Mouse (Mus musculus) embryonic facial prominence, embryonic 12.5 days (tissue): ENCODE results near the gene Gm42372. TPM values are rescaled to one million over a fixed set of nuclear protein-coding genes. Genes with fewer than 3 reads are reported as not detected.

Source experiments
- ATAC-seq: fragments of 200-750 bp; cut with Nextera tagmentation; 2 replicates; pipeline ENCODE4 v1.8.0; 2017; ENCODE audit not compliant: insufficient number of reproducible peaks, insufficient read depth, low FRiP score, low TSS enrichment
- H3K27ac ChIP-seq: fragments of 300-500 bp; sonication (generic); 2 replicates; pipeline ENCODE4 v1.5.1; 2016; ENCODE audit warnings: mild to moderate bottlenecking
- H3K27me3 ChIP-seq: fragments of 300-500 bp; sonication (generic); 2 replicates; pipeline ENCODE4 v1.6.1; 2016; ENCODE audit warnings: mild to moderate bottlenecking, moderate library complexity
- H3K36me3 ChIP-seq: fragments of 300-500 bp; sonication (generic); 2 replicates; pipeline ENCODE4 v1.6.1; 2016; ENCODE audit warnings: mild to moderate bottlenecking
- H3K4me1 ChIP-seq: fragments of 300-500 bp; sonication (generic); 2 replicates; pipeline ENCODE4 v1.6.1; 2016
- H3K4me2 ChIP-seq: fragments of 300-500 bp; sonication (generic); replicated peaks from 2 replicates; pipeline ENCODE4 v1.6.1; 2016; ENCODE audit warnings: mild to moderate bottlenecking, moderate library complexity
- H3K4me3 ChIP-seq: fragments of 300-500 bp; sonication (generic); 2 replicates; pipeline ENCODE4 v1.5.1; 2016; ENCODE audit warnings: mild to moderate bottlenecking
- H3K9ac ChIP-seq: fragments of 300-500 bp; sonication (generic); 2 replicates; pipeline ENCODE4 v1.6.1; 2016; ENCODE audit warnings: mild to moderate bottlenecking, moderate library complexity
- H3K9me3 ChIP-seq: fragments of 300-500 bp; sonication (generic); 2 replicates; pipeline ENCODE4 v1.6.1; 2016; ENCODE audit warnings: mild to moderate bottlenecking, moderate library complexity
- WGBS: fragments of 180-500 bp; shearing (Covaris S2); methylation state at CpG from one replicate; pipeline ENCODE4 v1.1.7; 2016; 5-methylcytosine and 5-hydroxymethylcytosine counted together
- polyA plus RNA-seq: library from polyadenylated mRNA; unstranded; fragments of >200 nt; fragmentation: Nextera tagmentation; extraction: Ambion mirVana; gene quantifications from 2 replicates; pipeline ENCODE4 v1.2.1, GENCODE M21; 2016

Gene Gm42372
- polyA plus RNA-seq, 1 experiment from 2014 or later: 0.36 TPM

DNA sequence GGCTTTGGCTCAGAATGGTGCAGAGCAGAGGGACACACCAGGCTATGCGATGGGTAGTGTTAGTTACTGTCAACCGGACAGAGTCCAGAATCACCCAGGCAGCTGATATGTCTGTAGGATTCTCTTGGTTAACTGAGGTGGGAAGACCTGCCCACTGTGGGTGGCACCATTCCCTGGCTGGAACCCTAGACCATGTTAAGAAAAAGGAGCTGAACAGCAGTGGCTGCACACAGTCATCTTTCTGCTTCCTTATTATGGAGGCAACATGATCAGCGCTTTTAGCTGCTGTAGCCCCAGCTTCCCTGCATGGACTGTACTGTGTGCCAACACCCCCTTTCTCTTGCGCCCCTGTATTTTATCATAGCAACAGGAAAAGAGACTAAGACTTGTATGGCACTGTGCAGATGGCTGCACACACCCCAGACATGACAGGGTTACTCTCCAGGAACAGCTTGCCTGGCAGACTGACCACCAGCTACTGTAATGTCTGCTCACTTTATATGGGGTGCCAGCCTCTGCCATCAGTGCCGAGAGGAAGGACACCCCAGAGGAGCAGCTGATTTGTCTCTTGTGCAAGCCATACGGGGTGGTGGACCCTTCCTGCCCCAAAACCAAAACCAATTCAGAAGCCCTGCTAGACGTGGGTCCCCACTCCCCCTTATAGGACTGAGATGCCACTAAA, 29.2 kb downstream of the Gm42372 start:
- 92% methylated on average over 7 of the region's 7 CpGs for WGBS
- H3K27ac ChIP-seq: no peak overlapping the region
- no peaks in the 10 kb centered on the region for H3K27me3 ChIP-seq
- no peaks in the 10 kb centered on the region for H3K9me3 ChIP-seq
- H3K9ac ChIP-seq: no peak overlapping the region
- H3K4me1 ChIP-seq: no peaks in the 10 kb centered on the region
- no peak for ATAC-seq
- peaks cover 99% of the 10 kb centered on the region for H3K36me3 ChIP-seq
- H3K4me2 ChIP-seq: no peak overlapping the region
- H3K4me3 ChIP-seq: no peak overlapping the region

GRCm38 (mm10) chr7:17015381-17015780, 32.5 kb downstream of the Gm42372 start:
- H3K27me3 ChIP-seq: no peaks in the 10 kb centered on the region
- no peak overlapping the region for H3K4me3 ChIP-seq
- H3K36me3 ChIP-seq: peaks cover 91% of the 10 kb centered on the region
- no peak overlapping the region for H3K27ac ChIP-seq
- H3K4me2 ChIP-seq: no peak overlapping the region
- 83% methylated on average over 6 of the region's 6 CpGs for WGBS
- H3K9ac ChIP-seq: no peak overlapping the region
- no peaks in the 10 kb centered on the region for H3K4me1 ChIP-seq
- ATAC-seq: no peak
- H3K9me3 ChIP-seq: no peaks in the 10 kb centered on the region

GRCm38 (mm10) chr7:17017036-17017435, 34.1 kb downstream of the Gm42372 start:
- Histone ChIP-seq H3K27me3 (no peaks in the 10 kb centered on the region), H3K4me3 (no peak overlapping the region), H3K27ac (no peak overlapping the region), H3K36me3 (peaks cover 91% of the 10 kb centered on the region), H3K4me2 (no peak overlapping the region), H3K9me3 (no peaks in the 10 kb centered on the region), H3K4me1 (no peaks in the 10 kb centered on the region), H3K9ac (no peak overlapping the region)
- WGBS: 96% methylated on average over 1 of the region's 1 CpGs
- ATAC-seq: no peak

DNA sequence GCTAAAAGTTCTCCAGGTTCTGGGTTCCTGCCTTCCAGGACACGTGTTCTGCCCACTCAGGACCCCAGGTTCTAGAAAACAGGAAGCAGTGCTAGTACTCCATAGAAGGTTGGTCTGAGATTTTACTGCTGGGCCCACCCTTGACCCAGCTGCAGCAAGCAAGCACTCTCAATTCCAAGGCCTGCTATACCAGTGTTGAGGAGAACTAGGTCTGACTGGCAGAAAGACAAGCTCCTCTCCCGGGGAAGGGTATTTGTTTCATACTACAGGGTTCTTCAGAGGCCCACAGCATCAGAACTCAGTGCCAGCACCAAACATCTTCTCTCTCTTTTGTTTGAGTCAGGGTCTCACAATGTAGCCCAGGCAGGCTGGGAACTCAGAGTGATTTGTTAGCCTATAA, 35.0 kb downstream of the Gm42372 start:
- 87% methylated on average over 2 of the region's 2 CpGs for WGBS
- Histone ChIP-seq H3K9ac (no peak overlapping the region), H3K9me3 (no peaks in the 10 kb centered on the region)

GRCm38 (mm10) chr7:17019426-17020166, 36.7 kb downstream of the Gm42372 start:
- Histone ChIP-seq H3K27me3 (no peaks in the 10 kb centered on the region), H3K27ac (no peak overlapping the region), H3K4me1 (no peaks in the 10 kb centered on the region; the same call in 1 of the 2 replicates), H3K4me2 (no peak overlapping the region), H3K9me3 (no peaks in the 10 kb centered on the region), H3K4me3 (no peak overlapping the region), H3K9ac (no peak overlapping the region), H3K36me3 (peaks cover 83% of the 10 kb centered on the region)
- WGBS: 89% methylated on average over 7 of the region's 7 CpGs
- no peak for ATAC-seq

More for the DNA sequence above, 35.0 kb downstream of the Gm42372 start:
- Histone ChIP-seq H3K4me1 (no peaks in the 10 kb centered on the region), H3K4me2 (no peak overlapping the region), H3K27ac (no peak overlapping the region), H3K4me3 (no peak overlapping the region), H3K27me3 (no peaks in the 10 kb centered on the region), H3K36me3 (peaks cover 91% of the 10 kb centered on the region)
- no peak for ATAC-seq

GRCm38 (mm10) chr7:17022176-17022575, 39.3 kb downstream of the Gm42372 start:
- H3K4me2 ChIP-seq: no peak overlapping the region
- 95% methylated on average over 15 of the region's 15 CpGs for WGBS
- no peak overlapping the region for H3K4me3 ChIP-seq
- peaks cover 65% of the 10 kb centered on the region for H3K36me3 ChIP-seq
- no peak overlapping the region for H3K27ac ChIP-seq
- H3K9me3 ChIP-seq: no peaks in the 10 kb centered on the region
- H3K4me1 ChIP-seq: peaks cover 22% of the 10 kb centered on the region
- no peak overlapping the region for H3K9ac ChIP-seq
- ATAC-seq: no peak
- no peaks in the 10 kb centered on the region for H3K27me3 ChIP-seq

DNA sequence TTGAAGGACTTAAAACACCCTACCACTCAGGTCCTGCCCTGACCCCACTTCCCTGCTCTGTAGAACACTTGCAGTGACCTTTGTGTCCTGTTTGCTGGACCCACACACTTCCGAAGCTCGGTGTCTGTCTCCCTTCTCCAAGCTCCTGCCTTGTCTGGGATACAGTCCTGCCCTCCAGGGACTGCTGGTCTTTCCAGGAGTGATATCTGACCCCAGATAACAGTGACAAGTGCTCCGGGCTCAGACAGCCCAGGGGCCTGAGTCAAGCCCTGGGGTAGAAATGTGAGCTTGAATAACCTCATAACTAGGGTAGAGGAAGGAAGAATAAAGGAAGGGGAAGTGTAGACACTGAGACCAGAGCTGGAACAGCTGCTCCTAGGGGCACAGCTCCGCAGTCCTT, 40.8 kb downstream of the Gm42372 start:
- no peaks in the 10 kb centered on the region for H3K9me3 ChIP-seq
- no peak overlapping the region for H3K27ac ChIP-seq
- 79% methylated on average over 4 of the region's 4 CpGs for WGBS
- H3K4me1 ChIP-seq: peaks cover 22% of the 10 kb centered on the region
- ATAC-seq: no peak
- H3K36me3 ChIP-seq: peaks cover 57% of the 10 kb centered on the region
- no peak overlapping the region for H3K4me3 ChIP-seq
- no peak overlapping the region for H3K9ac ChIP-seq
- no peaks in the 10 kb centered on the region for H3K27me3 ChIP-seq
- H3K4me2 ChIP-seq: no peak overlapping the region

DNA sequence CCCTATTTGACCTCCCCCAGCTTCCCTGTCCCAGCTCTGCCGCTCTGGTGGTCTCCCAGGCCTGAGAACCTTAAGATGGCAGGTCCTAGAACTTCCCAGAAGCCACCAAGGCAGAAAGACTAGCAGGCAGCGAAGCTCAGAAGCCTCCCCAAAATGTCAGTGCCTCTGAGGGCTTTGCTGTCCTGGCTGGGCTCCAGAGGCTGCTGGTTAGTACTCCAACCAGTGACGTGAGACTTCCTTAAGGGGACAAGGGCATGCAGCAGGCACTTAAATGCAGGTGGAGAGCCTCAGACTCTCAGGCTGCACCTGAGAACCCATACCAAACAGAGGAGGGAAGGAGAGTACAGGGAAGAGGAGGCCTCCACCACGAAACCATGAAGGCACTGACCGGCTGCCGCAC, 41.3 kb downstream of the Gm42372 start:
- WGBS: 90% methylated on average over 6 of the region's 6 CpGs
- no peaks in the 10 kb centered on the region for H3K27me3 ChIP-seq
- no peak overlapping the region for H3K4me3 ChIP-seq
- no peak overlapping the region for H3K9ac ChIP-seq
- peaks cover 53% of the 10 kb centered on the region for H3K36me3 ChIP-seq
- H3K9me3 ChIP-seq: no peaks in the 10 kb centered on the region
- no peak overlapping the region for H3K4me2 ChIP-seq
- peaks cover 22% of the 10 kb centered on the region for H3K4me1 ChIP-seq
- ATAC-seq: no peak
- H3K27ac ChIP-seq: no peak overlapping the region

- no peaks in the 10 kb centered on the region for H3K27me3 ChIP-seq
- H3K9me3 ChIP-seq: no peaks in the 10 kb centered on the region
- peaks cover 45% of the 10 kb centered on the region for H3K36me3 ChIP-seq
- H3K4me1 ChIP-seq: peaks cover 22% of the 10 kb centered on the region
- no peak overlapping the region for H3K4me2 ChIP-seq
- peak overlapping the region; percentile 84 for H3K9ac ChIP-seq
- 85% methylated on average over 10 of the region's 10 CpGs for WGBS
- no peak for ATAC-seq
- no peak overlapping the region for H3K4me3 ChIP-seq
- no peak overlapping the region for H3K27ac ChIP-seq
These were observed 42.1 kb downstream of the Gm42372 start for GRCm38 (mm10) chr7:17024814-17025504.

DNA sequence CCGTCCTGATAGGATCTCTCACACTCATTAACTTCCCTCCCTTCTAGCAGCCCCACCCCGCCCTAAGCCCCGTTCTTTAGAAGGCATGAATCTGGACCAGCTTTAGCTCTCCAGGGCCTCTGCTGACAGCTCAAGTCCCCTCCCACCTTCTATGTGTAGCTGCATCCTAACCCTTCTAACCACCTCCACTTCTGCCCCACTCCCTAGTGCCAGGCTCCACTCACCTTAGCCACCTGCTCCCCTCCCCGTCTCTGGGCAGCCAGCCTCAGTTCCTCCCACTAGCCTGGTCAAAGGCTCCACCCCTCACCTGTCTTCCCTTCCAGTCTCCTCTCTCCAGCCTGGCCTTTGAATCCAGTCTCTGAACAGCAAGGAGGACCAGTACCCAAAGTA, 42.6 kb downstream of the Gm42372 start:
- no peak for ATAC-seq
- Histone ChIP-seq H3K9ac (peak overlapping the region; percentile 84; the same call in 1 of the 2 replicates), H3K27ac (no peak overlapping the region), H3K36me3 (peaks cover 40% of the 10 kb centered on the region), H3K27me3 (no peaks in the 10 kb centered on the region), H3K4me3 (no peak overlapping the region), H3K4me2 (0 out of 2 replicates have a peak overlapping the region, but pooled peaks have one; percentile 83), H3K4me1 (peaks cover 22% of the 10 kb centered on the region), H3K9me3 (no peaks in the 10 kb centered on the region)
- 75% methylated on average over 4 of the region's 4 CpGs for WGBS

DNA sequence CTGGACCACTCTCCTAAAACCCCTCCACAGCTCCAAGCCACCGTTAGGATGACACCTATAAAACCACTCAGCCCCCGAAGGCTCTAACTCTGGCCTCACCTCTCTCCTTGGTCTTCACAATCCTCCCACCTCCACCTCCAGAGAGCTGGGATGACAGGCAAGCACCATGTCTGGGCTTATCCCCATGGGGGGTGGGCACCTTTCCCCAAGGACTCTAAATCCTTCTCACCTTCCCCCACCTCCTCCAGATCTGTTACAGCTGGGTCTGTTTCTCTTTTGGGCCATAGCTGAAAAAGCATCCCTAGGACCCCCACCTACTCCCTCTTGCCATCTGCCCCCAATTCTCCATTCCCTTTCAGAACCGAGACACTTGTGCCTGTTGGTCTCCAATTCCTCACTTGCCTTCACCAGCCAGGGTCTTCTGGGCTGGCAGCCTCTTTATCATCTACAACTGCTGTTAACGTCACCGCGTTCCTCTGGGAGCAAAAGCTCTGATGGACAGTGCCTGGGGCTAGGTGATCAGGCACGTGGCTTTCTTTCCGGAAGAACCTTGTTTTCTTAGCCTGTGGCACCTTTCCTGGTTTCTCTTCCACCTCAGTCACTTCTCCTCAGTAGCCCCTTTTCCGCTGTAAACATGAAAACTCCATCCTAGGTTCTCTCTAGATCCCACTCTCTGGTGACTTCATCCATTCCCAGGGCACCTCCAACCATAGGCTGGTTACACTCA, 43.2 kb downstream of the Gm42372 start:
- H3K36me3 ChIP-seq: peaks cover 34% of the 10 kb centered on the region
- H3K4me3 ChIP-seq: peak overlapping the region; percentile 89
- 59% methylated on average over 9 of the region's 9 CpGs for WGBS
- H3K27ac ChIP-seq: no peak overlapping the region
- peak overlapping the region; percentile 83 for H3K4me2 ChIP-seq
- peaks cover 22% of the 10 kb centered on the region for H3K4me1 ChIP-seq
- no peaks in the 10 kb centered on the region for H3K9me3 ChIP-seq
- ATAC-seq: no peak
- H3K27me3 ChIP-seq: no peaks in the 10 kb centered on the region
- H3K9ac ChIP-seq: peak overlapping the region; percentile 84
